Mouse (Mus musculus) testis, adult 2 months (tissue): ENCODE measurements around the gene Hcn3. TPM values are rescaled to one million over a fixed set of nuclear protein-coding genes. Genes with fewer than 3 reads are reported as not detected.

Experiments
- H3K27ac ChIP-seq: fragments of 200-500 bp; 2 replicates; pipeline ENCODE4 v1.5.1; 2012; ENCODE audit warnings: low read depth, low read length; ENCODE audit not compliant: control insufficient read depth, insufficient read depth
- H3K27me3 ChIP-seq: fragments of 200-500 bp; 2 replicates; pipeline ENCODE4 v1.6.1; 2012; ENCODE audit warnings: mild to moderate bottlenecking, low read length, moderate library complexity; ENCODE audit not compliant: control insufficient read depth, insufficient read depth
- H3K36me3 ChIP-seq: fragments of 200-500 bp; 2 replicates; pipeline ENCODE4 v1.6.1; 2012; ENCODE audit warnings: mild to moderate bottlenecking, low read length; ENCODE audit not compliant: control insufficient read depth, insufficient read depth
- H3K4me1 ChIP-seq: fragments of 200-500 bp; 2 replicates; pipeline ENCODE4 v1.6.1; 2012; ENCODE audit warnings: low read length; ENCODE audit not compliant: control insufficient read depth, insufficient read depth
- H3K4me3 ChIP-seq: fragments of 200-500 bp; 2 replicates; pipeline ENCODE4 v1.5.1; 2012; ENCODE audit warnings: low read depth, mild to moderate bottlenecking, low read length, moderate library complexity, mixed read lengths; ENCODE audit not compliant: control insufficient read depth
- CTCF ChIP-seq: fragments of 200-500 bp; IDR thresholded peaks from 2 replicates; pipeline ENCODE4 v1.5.1; 2012; ENCODE audit warnings: low read depth, mild to moderate bottlenecking, inconsistent platforms, low read length, moderate library complexity; ENCODE audit not compliant: control insufficient read depth, insufficient read depth, insufficient replicate concordance
- POLR2A ChIP-seq: fragments of 200-500 bp; IDR thresholded peaks from 2 replicates; pipeline ENCODE4 v1.6.1; 2012; ENCODE audit warnings: low read depth, mild to moderate bottlenecking, inconsistent platforms, low read length, moderate library complexity; ENCODE audit not compliant: control insufficient read depth
- polyA plus RNA-seq: library from polyadenylated mRNA; depleted of rRNA; stranded (reverse); fragments of >200 nt; gene quantifications from 2 replicates; pipeline ENCODE4 v1.2.3, GENCODE M21; 2012

Gene Hcn3
- polyA plus RNA-seq, 1 experiment = 2.2 TPM

DNA sequence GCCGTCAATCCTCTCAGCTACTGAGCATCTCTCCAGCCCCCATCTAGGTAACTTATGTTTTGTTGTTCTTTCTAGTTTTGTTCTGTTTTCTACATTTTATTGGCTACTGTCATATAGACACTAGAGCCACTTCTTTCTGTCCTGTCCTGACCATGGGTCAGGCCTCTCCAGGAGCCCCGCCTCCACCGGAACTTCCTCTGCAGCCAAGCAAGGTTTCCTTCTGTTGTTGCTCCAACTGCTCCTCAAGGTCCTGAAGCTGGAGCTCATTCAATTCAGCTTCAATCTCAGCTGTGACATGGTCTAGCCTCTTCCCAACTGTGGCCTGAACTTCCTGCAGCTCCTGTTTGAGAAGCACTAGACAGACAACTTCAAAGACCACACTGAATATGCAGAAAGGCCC is 30.1 kb downstream of the Hcn3 start:
- H3K27ac ChIP-seq = no peak overlapping the region
- no peaks in the 10 kb centered on the region for H3K36me3 ChIP-seq
- H3K27me3 ChIP-seq = no peaks in the 10 kb centered on the region
- H3K4me1 ChIP-seq = peaks cover 5% of the 10 kb centered on the region
- no peak for TF ChIP-seq POLR2A
- TF ChIP-seq CTCF = no peak
- no peak overlapping the region for H3K4me3 ChIP-seq

- Histone ChIP-seq H3K27ac (no peak overlapping the region), H3K36me3 (no peaks in the 10 kb centered on the region), H3K4me1 (no peaks in the 10 kb centered on the region), H3K27me3 (no peaks in the 10 kb centered on the region), H3K4me3 (no peak overlapping the region)
- TF ChIP-seq POLR2A (no peak), CTCF (no peak)
Observed at GRCm38 (mm10) chr3:89125981-89126380, 34.0 kb downstream of the Hcn3 start.

- no peaks in the 10 kb centered on the region for H3K27me3 ChIP-seq
- H3K27ac ChIP-seq = no peak overlapping the region; the same call in 1 of the 2 replicates
- no peaks in the 10 kb centered on the region for H3K4me1 ChIP-seq
- no peak overlapping the region for H3K4me3 ChIP-seq
- no peaks in the 10 kb centered on the region for H3K36me3 ChIP-seq
- no peak for TF ChIP-seq POLR2A
- TF ChIP-seq CTCF = no peak
Observed at GRCm38 (mm10) chr3:89124241-89124640, 35.8 kb downstream of the Hcn3 start.

GRCm38 (mm10) chr3:89123313-89123712 is 36.7 kb downstream of the Hcn3 start:
- TF ChIP-seq POLR2A (no peak), CTCF (no peak)
- Histone ChIP-seq H3K27ac (no peak overlapping the region), H3K27me3 (no peaks in the 10 kb centered on the region), H3K36me3 (no peaks in the 10 kb centered on the region), H3K4me1 (no peaks in the 10 kb centered on the region), H3K4me3 (no peak overlapping the region)

DNA sequence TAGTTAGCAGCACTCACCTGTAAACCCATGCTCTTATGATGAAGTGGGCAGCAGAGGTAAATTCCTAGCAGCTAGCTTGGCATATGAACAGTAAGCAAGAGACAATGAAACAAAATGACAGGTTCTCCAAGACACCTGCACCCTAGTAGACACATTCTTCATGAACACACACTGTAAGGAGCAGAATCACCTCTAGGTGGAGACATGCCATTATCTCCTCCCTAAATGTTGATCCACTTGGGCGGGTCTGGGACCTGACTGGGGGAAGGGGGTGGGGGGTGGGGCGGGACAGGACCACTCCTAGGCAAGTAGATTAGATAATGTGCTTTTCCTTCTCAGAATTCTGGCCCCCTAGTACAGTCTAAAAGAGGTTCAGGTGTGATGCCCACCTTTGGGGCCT is 44.5 kb downstream of the Hcn3 start:
- H3K27ac ChIP-seq = no peak overlapping the region
- no peak for TF ChIP-seq POLR2A
- H3K27me3 ChIP-seq = no peaks in the 10 kb centered on the region
- no peaks in the 10 kb centered on the region for H3K36me3 ChIP-seq
- no peak overlapping the region for H3K4me3 ChIP-seq
- no peaks in the 10 kb centered on the region for H3K4me1 ChIP-seq

DNA sequence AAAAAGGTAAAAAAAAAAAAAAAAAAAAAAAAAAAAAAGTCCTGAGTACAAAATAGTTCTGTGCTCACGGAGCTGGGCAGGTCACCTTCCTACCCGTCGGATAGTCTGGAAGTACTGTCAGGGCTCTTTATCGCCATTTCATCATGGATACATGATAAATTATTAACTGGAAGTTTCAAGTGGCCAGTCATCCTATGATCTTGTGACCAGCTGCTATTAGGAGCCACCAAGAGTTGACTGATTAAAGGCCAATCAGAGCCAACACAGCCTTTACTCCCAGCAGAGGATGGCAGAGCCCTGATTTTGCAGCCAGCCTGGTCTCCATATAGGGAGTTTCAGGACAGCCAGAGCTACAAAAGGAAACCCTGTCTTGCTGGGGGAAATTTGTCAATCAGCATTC is 46.9 kb downstream of the Hcn3 start:
- Histone ChIP-seq H3K27ac (no peak overlapping the region), H3K36me3 (no peaks in the 10 kb centered on the region), H3K4me1 (no peaks in the 10 kb centered on the region), H3K27me3 (no peaks in the 10 kb centered on the region), H3K4me3 (no peak overlapping the region)
- TF ChIP-seq POLR2A (no peak), CTCF (no peak)

GRCm38 (mm10) chr3:89108146-89108545 is 51.9 kb downstream of the Hcn3 start:
- Histone ChIP-seq H3K4me1 (no peaks in the 10 kb centered on the region), H3K27ac (no peak overlapping the region)
- TF ChIP-seq CTCF = no peak
- TF ChIP-seq POLR2A = no peak

DNA sequence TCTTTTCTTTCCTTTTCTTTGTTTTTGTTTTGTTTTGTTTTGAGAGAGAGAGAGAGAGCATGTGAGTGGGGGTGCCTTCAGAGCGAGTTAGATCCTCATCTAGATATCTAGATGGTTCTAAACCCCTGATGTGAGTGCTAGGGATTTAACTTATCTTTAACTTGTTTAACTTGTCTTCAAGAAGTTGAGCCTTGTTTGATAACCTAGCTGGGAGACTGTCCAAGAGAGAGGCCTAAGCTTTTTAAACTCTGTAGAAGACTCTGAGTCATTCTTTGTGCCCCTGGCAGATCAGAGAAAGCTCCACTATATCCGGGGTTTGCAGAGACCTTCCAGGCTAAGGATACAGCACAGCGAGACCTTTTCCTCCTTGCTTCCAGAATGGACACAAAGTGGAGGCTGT is 52.5 kb downstream of the Hcn3 start:
- peaks cover under 1% of the 10 kb centered on the region; the same call in 1 of the 2 replicates for H3K4me1 ChIP-seq
- TF ChIP-seq POLR2A = no peak
- no peak for TF ChIP-seq CTCF

More at GRCm38 (mm10) chr3:89108146-89108545, 51.9 kb downstream of the Hcn3 start:
- H3K36me3 ChIP-seq = no peaks in the 10 kb centered on the region
- no peaks in the 10 kb centered on the region for H3K27me3 ChIP-seq
- no peak overlapping the region for H3K4me3 ChIP-seq

More for the DNA sequence above, 52.5 kb downstream of the Hcn3 start:
- Histone ChIP-seq H3K36me3 (no peaks in the 10 kb centered on the region), H3K4me3 (no peak overlapping the region), H3K27me3 (no peaks in the 10 kb centered on the region), H3K27ac (no peak overlapping the region)
